8 mouse cellular contexts compared by ENCODE assay signal in genomic region chr8:122432443-122433268, GRCm38 (mm10). TPM values are rescaled to one million over a fixed set of nuclear protein-coding genes. Genes with fewer than 3 reads are reported as not detected.
DNase-seq lines count a peak whose midpoint lies in the region; ATAC-seq lines count a peak whose summit lies in the region.

TSS of gene Cyba (minus strand) at chr8:122432930.

- H3K9me3 ChIP-seq in forebrain, embryonic 12.5 days: peaks cover 4% of the 10 kb centered on the region; the same call in 1 of the 2 replicates
- no peaks in the 10 kb centered on the region for H3K9me3 ChIP-seq in midbrain, embryonic 10.5 days (replicated peaks)

- peak; percentile 76 for ATAC-seq in forebrain, embryonic 12.5 days (ENCODE audit: low FRiP score)

- intact Hi-C loops in heart, postnatal 36 days (cut with DNase I): no loop called here

- H3K36me3 ChIP-seq in forebrain, embryonic 12.5 days (replicated peaks): peaks cover 39% of the 10 kb centered on the region
- H3K36me3 ChIP-seq in midbrain, embryonic 10.5 days: peaks cover 45% of the 10 kb centered on the region

- no peak within 1 kb of the TSS for H3K27ac ChIP-seq in forebrain, embryonic 12.5 days
- H3K27ac ChIP-seq in midbrain, embryonic 10.5 days (replicated peaks): peak within 1 kb of the TSS; percentile 79

- H3K27me3 ChIP-seq in forebrain, embryonic 12.5 days: peaks cover 13% of the 10 kb centered on the region; the same call in 1 of the 2 replicates
- H3K27me3 ChIP-seq in midbrain, embryonic 10.5 days (ENCODE audit: low read depth, poor library complexity, severe bottlenecking): peaks cover 9% of the 10 kb centered on the region; the same call in 1 of the 2 replicates

- H3K4me1 ChIP-seq in forebrain, embryonic 12.5 days: peaks cover 18% of the 10 kb centered on the region
- peaks cover 28% of the 10 kb centered on the region for H3K4me1 ChIP-seq in midbrain, embryonic 10.5 days

- H3K9ac ChIP-seq in forebrain, embryonic 12.5 days: peak within 1 kb of the TSS; percentile 64

- 5% methylated on average over 43 of the region's 45 CpGs for WGBS in forebrain, embryonic 12.5 days
- 4% methylated on average over 45 of the region's 45 CpGs for WGBS in midbrain, embryonic 10.5 days

- peak within 1 kb of the TSS; percentile 76 for H3K4me2 ChIP-seq in forebrain, embryonic 12.5 days

- H3K4me3 ChIP-seq in forebrain, embryonic 12.5 days (replicated peaks): peak within 1 kb of the TSS; percentile 42
- peak within 1 kb of the TSS; percentile 57 for H3K4me3 ChIP-seq in midbrain, embryonic 10.5 days

- peak; percentile 90 for DNase-seq in CD4-positive, CD25-positive, alpha-beta regulatory T cell, adult 2 months (ENCODE audit: low read depth, low spot score)
- DNase-seq in adrenal gland, adult 2 months: peak; percentile 82
- peak; percentile 79 to 82 for DNase-seq in heart, postnatal 36 days
- peak in 1 of 2 experiments; percentile 14 for DNase-seq in layer of hippocampus, postnatal 36 days
- DNase-seq in midbrain, embryonic 10.5 days (ENCODE audit: low spot score): peak; percentile 64
- peak; percentile 57 to 75 for DNase-seq in spleen, postnatal 14 days (ENCODE audit: low spot score in 2 of 2)
- no peak for DNase-seq in right cerebral cortex, postnatal 36 days (ENCODE audit: low spot score in 2 of 2)

RNA-seq across cellular contexts. Expression of gene Cyba, which starts in this region (rescaled TPM):
- 10 to 100 TPM; 26.3 to 43.7 TPM for total RNA-seq in adrenal gland, adult 2 months (2021)
- polyA plus RNA-seq in adrenal gland, adult 2 months (2012; rRNA removed): 108 and 116 TPM in 2 replicates
- 37.8 and 42.6 TPM in 2 replicates for polyA plus RNA-seq in forebrain, embryonic 12.5 days (2016; fragmentation: Nextera tagmentation; extraction: Ambion mirVana)
- total RNA-seq in heart, postnatal 36 days (2021): 10 to 100 TPM; 40.4 to 42.1 TPM
- 10 to 100 TPM; 10.0 to 10.2 TPM for total RNA-seq in layer of hippocampus, postnatal 36 days (2021)
- 75.8 and 80.9 TPM in 2 replicates for polyA plus RNA-seq in midbrain, embryonic 10.5 days (2016; fragmentation: Nextera tagmentation; extraction: Ambion mirVana)

Comparison
In these comparisons a context has a peak if more than half of its experiments do, and no peak if none do; other contexts are left out.
1. DNase-seq: peak in CD4-positive, CD25-positive, alpha-beta regulatory T cell, adult 2 months (single experiment), adrenal gland, adult 2 months (single experiment), heart, postnatal 36 days (2 of 2), midbrain, embryonic 10.5 days (single experiment) and spleen, postnatal 14 days (2 of 2); none in right cerebral cortex, postnatal 36 days (0 of 2).